Mouse (Mus musculus): ENCODE results near the gene Trim41. TPM values are rescaled to one million over a fixed set of nuclear protein-coding genes. Genes with fewer than 3 reads are reported as not detected.
A peak's percentile ranks its signal among the peaks of the same experiment; 100 is the strongest.
"Not testable (repeated sequence)": the region's sequence is repeated elsewhere in the genome, so short reads cannot be mapped to it uniquely, and the experiment has no call there.

Gene Trim41
- polyA plus RNA-seq, 1 experiment from 2014 or later: 4.0 TPM

GRCm38 (mm10) chr11:48846362-48846761 lies 29.2 kb upstream of the Trim41 start:
- peaks cover 51% of the 10 kb centered on the region for H3K27me3 ChIP-seq (ENCODE audit: poor library complexity, severe bottlenecking)
- DNase-seq (ENCODE audit: extremely low spot score, low spot score): not testable (repeated sequence)
- 71% methylated on average over 2 of the region's 2 CpGs for WGBS

GRCm38 (mm10) chr11:48845244-48845815 lies 28.2 kb upstream of the Trim41 start:
- no peak overlapping the region for H3K4me3 ChIP-seq
- no peaks in the 10 kb centered on the region for H3K4me1 ChIP-seq
- no peaks in the 10 kb centered on the region for H3K36me3 ChIP-seq (replicated peaks)
- H3K27me3 ChIP-seq (ENCODE audit: poor library complexity, severe bottlenecking): peaks cover 47% of the 10 kb centered on the region
- no peaks in the 10 kb centered on the region for H3K9me3 ChIP-seq
- DNase-seq (ENCODE audit: extremely low spot score, low spot score): no peak
- 41% methylated on average over 13 of the region's 13 CpGs for WGBS
- no peak overlapping the region for H3K27ac ChIP-seq

More at GRCm38 (mm10) chr11:48846362-48846761, 29.2 kb upstream of the Trim41 start:
- H3K4me3 ChIP-seq; H3K27ac ChIP-seq; H3K9me3 ChIP-seq; H3K36me3 ChIP-seq (replicated peaks); H3K4me1 ChIP-seq: not testable (repeated sequence)

GRCm38 (mm10) chr11:48844309-48844708 lies 27.2 kb upstream of the Trim41 start:
- H3K4me1 ChIP-seq: no peaks in the 10 kb centered on the region
- no peak for DNase-seq (ENCODE audit: extremely low spot score, low spot score)
- no peak overlapping the region for H3K27ac ChIP-seq
- H3K36me3 ChIP-seq (replicated peaks): no peaks in the 10 kb centered on the region
- WGBS: 62% methylated on average over 6 of the region's 6 CpGs
- peaks cover 47% of the 10 kb centered on the region for H3K27me3 ChIP-seq (ENCODE audit: poor library complexity, severe bottlenecking)
- no peaks in the 10 kb centered on the region for H3K9me3 ChIP-seq
- no peak overlapping the region for H3K4me3 ChIP-seq

DNA sequence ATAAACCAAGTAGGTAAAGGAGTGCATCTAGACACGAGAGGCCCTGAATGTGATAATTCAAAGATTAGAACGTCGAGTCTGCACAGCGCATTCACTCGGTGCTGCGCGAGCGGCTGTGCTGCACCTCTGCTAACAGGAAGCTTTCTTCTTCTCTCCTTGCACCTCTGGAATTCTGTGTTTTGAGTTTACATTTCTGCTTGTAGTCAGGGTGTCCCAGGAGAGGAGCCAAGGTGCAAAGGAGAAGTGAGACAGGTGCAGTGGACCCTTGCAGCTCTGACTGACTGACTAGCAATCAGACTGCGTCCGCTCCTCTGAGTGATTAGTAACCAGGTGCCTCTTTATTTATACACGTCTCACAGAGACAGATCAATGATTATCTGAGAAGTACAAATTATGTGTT lies 26.0 kb upstream of the Trim41 start:
- Histone ChIP-seq H3K27ac (no peak overlapping the region), H3K4me1 (peaks cover 6% of the 10 kb centered on the region), H3K4me3 (no peak overlapping the region), H3K36me3 (replicated peaks) (no peaks in the 10 kb centered on the region), H3K27me3 (ENCODE audit: poor library complexity, severe bottlenecking) (peaks cover 47% of the 10 kb centered on the region), H3K9me3 (no peaks in the 10 kb centered on the region)
- WGBS: 85% methylated on average over 11 of the region's 11 CpGs
- no peak for DNase-seq (ENCODE audit: extremely low spot score, low spot score)

DNA sequence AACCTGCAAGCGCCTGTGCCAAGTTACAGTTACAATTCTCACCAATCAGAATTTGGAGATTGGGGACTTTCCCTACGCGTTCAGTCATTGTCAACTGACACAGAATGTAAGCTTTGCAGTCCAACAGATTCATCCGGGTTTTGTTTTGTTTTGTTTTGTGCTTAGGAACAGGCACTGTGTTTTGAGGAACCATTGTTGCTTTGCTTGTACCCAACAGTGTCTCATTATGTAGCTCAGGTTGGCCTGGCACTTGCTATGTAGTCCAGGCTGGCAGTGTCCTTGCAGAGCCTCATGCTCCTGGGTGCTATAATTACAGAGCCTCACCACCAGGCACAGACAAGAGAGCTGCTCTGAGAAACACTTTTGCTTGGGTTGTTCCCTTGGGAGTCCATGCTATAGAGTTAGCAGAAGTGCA lies 25.2 kb upstream of the Trim41 start:
- Histone ChIP-seq H3K27me3 (ENCODE audit: poor library complexity, severe bottlenecking) (peaks cover 41% of the 10 kb centered on the region), H3K4me1 (peaks cover 14% of the 10 kb centered on the region), H3K36me3 (replicated peaks) (no peaks in the 10 kb centered on the region), H3K27ac (no peak overlapping the region), H3K4me3 (no peak overlapping the region), H3K9me3 (no peaks in the 10 kb centered on the region)
- WGBS: 76% methylated on average over 4 of the region's 4 CpGs
- DNase-seq (ENCODE audit: extremely low spot score, low spot score): no peak

GRCm38 (mm10) chr11:48841213-48841612 lies 24.1 kb upstream of the Trim41 start:
- DNase-seq (ENCODE audit: extremely low spot score, low spot score): no peak
- Histone ChIP-seq H3K27me3 (ENCODE audit: poor library complexity, severe bottlenecking) (peaks cover 53% of the 10 kb centered on the region), H3K27ac (no peak overlapping the region), H3K36me3 (replicated peaks) (no peaks in the 10 kb centered on the region), H3K4me3 (no peak overlapping the region), H3K4me1 (peaks cover 24% of the 10 kb centered on the region), H3K9me3 (no peaks in the 10 kb centered on the region)
- 91% methylated on average over 5 of the region's 5 CpGs for WGBS

GRCm38 (mm10) chr11:48840805-48841204 lies 23.7 kb upstream of the Trim41 start:
- H3K27me3 ChIP-seq (ENCODE audit: poor library complexity, severe bottlenecking): peaks cover 57% of the 10 kb centered on the region

DNA sequence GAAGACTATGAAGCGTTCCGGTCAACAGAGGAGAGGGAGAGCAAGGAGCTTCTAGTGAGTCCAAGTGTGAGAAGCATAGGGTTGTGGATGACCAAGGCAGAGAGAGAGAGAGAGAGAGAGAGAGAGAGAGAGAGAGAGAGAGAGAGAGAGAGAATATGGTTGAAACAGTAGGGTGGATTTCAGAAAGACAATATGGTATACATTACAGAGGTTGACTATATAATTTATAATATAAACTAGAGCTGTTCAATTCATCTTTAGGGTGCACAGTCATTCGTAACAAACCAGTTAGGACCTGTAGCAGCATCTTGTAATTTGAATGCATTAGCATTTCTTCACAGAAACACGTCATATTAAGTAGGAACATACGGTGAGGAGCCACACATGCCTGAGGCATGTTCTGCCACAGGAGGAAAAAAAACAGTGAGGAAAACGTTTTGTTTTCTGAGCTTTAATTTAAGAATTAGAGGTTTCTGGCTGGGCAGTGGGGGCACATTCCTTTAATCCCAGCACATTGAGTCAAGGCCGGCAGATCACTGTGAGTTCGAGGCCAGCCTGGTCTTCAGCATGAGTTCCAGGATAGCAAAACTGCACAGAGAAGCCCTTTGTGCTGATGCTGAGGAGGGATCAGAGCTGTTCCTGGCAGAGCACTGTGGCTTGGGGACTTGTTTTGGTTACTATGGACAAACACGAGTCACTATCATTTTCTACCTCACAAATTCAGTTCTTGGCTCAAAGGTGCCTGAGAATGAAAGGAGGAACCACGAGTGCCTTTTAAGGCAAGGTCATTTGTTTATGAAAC lies 21.9 kb upstream of the Trim41 start:
- WGBS: 68% methylated on average over 10 of the region's 10 CpGs
- Histone ChIP-seq H3K4me1 (peaks cover 32% of the 10 kb centered on the region), H3K4me3 (peak overlapping the region; percentile 88)

More at GRCm38 (mm10) chr11:48840805-48841204, 23.7 kb upstream of the Trim41 start:
- peaks cover 24% of the 10 kb centered on the region for H3K4me1 ChIP-seq
- H3K27ac ChIP-seq: no peak overlapping the region
- DNase-seq (ENCODE audit: extremely low spot score, low spot score): no peak
- no peak overlapping the region for H3K4me3 ChIP-seq
- no peaks in the 10 kb centered on the region for H3K9me3 ChIP-seq
- no peaks in the 10 kb centered on the region for H3K36me3 ChIP-seq (replicated peaks)

DNA sequence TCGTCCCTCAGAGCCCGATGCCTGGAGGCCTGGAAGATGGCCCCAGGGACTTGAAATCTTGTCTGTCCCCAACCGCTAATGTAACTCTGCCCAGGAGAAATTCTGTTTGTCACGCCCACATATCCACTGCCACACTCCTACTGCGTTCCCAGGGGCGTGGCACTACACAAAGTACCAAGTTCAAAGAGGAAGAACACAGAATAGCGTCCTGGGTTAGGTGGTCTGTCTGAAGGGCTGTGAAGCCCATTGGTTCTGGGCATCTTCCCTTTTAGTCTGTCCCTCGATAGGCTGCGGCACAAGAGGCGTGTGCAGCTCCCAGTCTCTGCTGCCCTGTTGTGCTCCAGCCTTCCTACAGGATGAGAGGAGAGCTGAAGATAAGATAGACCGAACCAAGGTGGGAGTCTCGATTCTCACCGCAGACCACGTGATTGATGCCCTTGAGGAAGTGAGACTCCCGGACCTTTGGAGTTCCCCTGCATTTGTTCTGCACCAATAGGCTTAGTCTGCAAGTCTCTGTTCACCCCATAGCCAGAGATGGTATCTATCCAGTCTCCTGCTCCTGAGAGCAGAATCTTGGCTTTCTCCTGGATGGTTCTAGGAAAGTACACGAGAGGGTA lies 21.1 kb upstream of the Trim41 start:
- H3K36me3 ChIP-seq (replicated peaks): no peaks in the 10 kb centered on the region
- H3K27ac ChIP-seq: 0 out of 2 replicates have a peak overlapping the region, but pooled peaks have one; percentile 77
- 5% methylated on average over 16 of the region's 16 CpGs for WGBS
- peaks cover 57% of the 10 kb centered on the region for H3K27me3 ChIP-seq (ENCODE audit: poor library complexity, severe bottlenecking)
- no peaks in the 10 kb centered on the region for H3K9me3 ChIP-seq
- DNase-seq (ENCODE audit: extremely low spot score, low spot score): no peak
- H3K4me1 ChIP-seq: peaks cover 32% of the 10 kb centered on the region
- H3K4me3 ChIP-seq: peak overlapping the region; percentile 88

More for the DNA sequence above, 21.9 kb upstream of the Trim41 start:
- DNase-seq (ENCODE audit: extremely low spot score, low spot score): no peak
- Histone ChIP-seq H3K36me3 (replicated peaks) (no peaks in the 10 kb centered on the region), H3K27me3 (ENCODE audit: poor library complexity, severe bottlenecking) (peaks cover 57% of the 10 kb centered on the region), H3K27ac (no peak overlapping the region), H3K9me3 (no peaks in the 10 kb centered on the region)

GRCm38 (mm10) chr11:48837310-48838180 lies 20.4 kb upstream of the Trim41 start:
- no peaks in the 10 kb centered on the region for H3K36me3 ChIP-seq (replicated peaks)
- peaks cover 50% of the 10 kb centered on the region for H3K27me3 ChIP-seq (ENCODE audit: poor library complexity, severe bottlenecking)
- peak; percentile 58 for DNase-seq (ENCODE audit: extremely low spot score, low spot score)
- no peaks in the 10 kb centered on the region for H3K9me3 ChIP-seq
- peaks cover 32% of the 10 kb centered on the region for H3K4me1 ChIP-seq
- WGBS: under 1% methylated on average over 77 of the region's 77 CpGs
- H3K27ac ChIP-seq: peak overlapping the region; percentile 77
- H3K4me3 ChIP-seq: peak overlapping the region; percentile 88

DNA sequence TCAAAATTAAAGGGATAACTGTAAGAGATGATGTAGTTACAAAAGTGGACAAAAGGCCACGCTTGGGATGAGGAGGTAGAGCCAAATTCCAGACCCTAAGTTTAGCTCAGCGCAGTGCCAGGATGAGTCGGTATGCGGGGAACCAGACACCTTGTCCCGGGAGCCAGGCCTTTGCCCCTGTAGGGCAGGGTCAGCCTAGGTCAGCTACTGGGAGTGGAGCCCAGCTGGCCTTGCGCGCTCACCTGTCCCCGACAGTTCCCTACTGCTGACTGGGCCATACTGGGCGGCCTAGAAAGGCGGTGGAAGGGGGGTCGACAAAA lies 19.8 kb upstream of the Trim41 start:
- Histone ChIP-seq H3K36me3 (replicated peaks) (no peaks in the 10 kb centered on the region), H3K4me3 (peak overlapping the region; percentile 88), H3K4me1 (peaks cover 32% of the 10 kb centered on the region), H3K27ac (peak overlapping the region; percentile 77), H3K27me3 (ENCODE audit: poor library complexity, severe bottlenecking) (peaks cover 50% of the 10 kb centered on the region), H3K9me3 (no peaks in the 10 kb centered on the region)
- DNase-seq (ENCODE audit: extremely low spot score, low spot score): no peak
- 6% methylated on average over 11 of the region's 11 CpGs for WGBS

DNA sequence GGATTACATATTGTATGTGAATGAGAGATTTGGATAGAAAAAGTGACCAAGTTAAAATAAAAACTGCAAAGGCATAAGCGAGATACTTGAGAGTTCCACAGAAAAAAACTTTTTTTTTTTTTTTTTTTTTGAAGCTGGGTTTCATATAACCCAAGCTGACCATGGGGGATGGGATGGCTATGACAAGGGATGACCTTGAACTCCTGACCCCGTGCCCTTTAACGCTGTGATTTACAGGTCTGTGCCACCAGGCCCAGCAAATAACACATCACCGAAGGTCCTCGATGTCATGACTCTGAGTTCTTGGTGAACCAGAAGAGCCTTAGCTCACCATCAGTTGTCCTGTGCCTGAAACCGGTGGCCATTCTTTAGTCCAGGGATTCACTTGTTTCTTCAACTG lies 18.8 kb upstream of the Trim41 start:
- no peak overlapping the region for H3K4me3 ChIP-seq
- H3K4me1 ChIP-seq: peaks cover 32% of the 10 kb centered on the region
- 78% methylated on average over 6 of the region's 6 CpGs for WGBS
- H3K9me3 ChIP-seq: no peaks in the 10 kb centered on the region
- no peak overlapping the region for H3K27ac ChIP-seq
- H3K36me3 ChIP-seq (replicated peaks): no peaks in the 10 kb centered on the region
- peaks cover 50% of the 10 kb centered on the region for H3K27me3 ChIP-seq (ENCODE audit: poor library complexity, severe bottlenecking)
- no peak for DNase-seq (ENCODE audit: extremely low spot score, low spot score)
